In genomic region chr3:104758406-104758805, GRCm38 (mm10) we compare ENCODE assay signal across 8 mouse cellular contexts. TPM values are rescaled to one million over a fixed set of nuclear protein-coding genes. Genes with fewer than 3 reads are reported as not detected.
DNase-seq lines count a peak whose midpoint lies in the region; ATAC-seq and TF ChIP-seq lines count a peak whose summit lies in the region.

No protein-coding gene starts in this region.

- intact Hi-C loops in left cerebral cortex, adult 2 months (cut with DNase I): no loop called here

- ATAC-seq in hindbrain, embryonic 13.5 days (ENCODE audit: low FRiP score): peak; percentile 82
- peak; percentile 67 for ATAC-seq in megakaryocyte, adult 5-6 weeks (ENCODE audit: poor library complexity, severe bottlenecking)

- WGBS in hindbrain, embryonic 13.5 days: 2% methylated on average over 26 of the region's 27 CpGs

- H3K9me3 ChIP-seq in hindbrain, embryonic 13.5 days: no peaks in the 10 kb centered on the region

- DNase-seq in ZHBTc4 (ENCODE audit: low read depth, low spot score): peak; percentile 92
- peak; percentile 76 to 87 for DNase-seq in cerebellum, postnatal 25 days
- DNase-seq in frontal cortex, postnatal 36 days (ENCODE audit: low spot score in 2 of 2): peak; percentile 36 to 59
- DNase-seq in left cerebral cortex, adult 2 months (ENCODE audit: extremely low spot score in 1 of 2, low spot score in 2 of 2): peak; percentile 48 to 69
- DNase-seq in right cerebral cortex, postnatal 10 days (ENCODE audit: low spot score in 2 of 2): peak; percentile 65 to 76
- peak; percentile 45 to 83 for DNase-seq in urinary bladder, postnatal 4 days (ENCODE audit: low spot score in 2 of 2)

- H3K4me2 ChIP-seq in hindbrain, embryonic 13.5 days: peak overlapping the region; percentile 59

- no peak overlapping the region for H3K27ac ChIP-seq in hindbrain, embryonic 13.5 days
- no peak overlapping the region for H3K27ac ChIP-seq in left cerebral cortex, adult 2 months

- no peaks in the 10 kb centered on the region for H3K36me3 ChIP-seq in hindbrain, embryonic 13.5 days

- TF ChIP-seq CTCF in left cerebral cortex, adult 2 months (IDR thresholded peaks at IDR 0.05): peak; percentile 76

- peak overlapping the region; percentile 63 for H3K9ac ChIP-seq in hindbrain, embryonic 13.5 days

- H3K4me3 ChIP-seq in hindbrain, embryonic 13.5 days: peak overlapping the region; percentile 38
- peak overlapping the region; percentile 38 for H3K4me3 ChIP-seq in left cerebral cortex, adult 2 months

- H3K27me3 ChIP-seq in hindbrain, embryonic 13.5 days: peaks cover 40% of the 10 kb centered on the region

- peaks cover 8% of the 10 kb centered on the region for H3K4me1 ChIP-seq in hindbrain, embryonic 13.5 days (replicated peaks)

RNA-seq across cellular contexts. Expression of gene Ppm1j, which starts 22.4 kb away (rescaled TPM):
- 0.57 and 0.92 TPM in 2 replicates for polyA plus RNA-seq in hindbrain, embryonic 13.5 days (2015; fragmentation: Nextera tagmentation; extraction: Ambion mirVana)
- 1 to 10 TPM in 1 of 2 experiments, under 1 TPM in 1; 0.72 to 1.2 TPM for total RNA-seq in left cerebral cortex, adult 2 months (2021)
- 0.41 and 0.56 TPM in 2 replicates for total RNA-seq in megakaryocyte, adult 5-6 weeks (2015)
- total RNA-seq in megakaryocyte, adult 5-6 weeks (2017): 0.24 and 0.44 TPM in 2 replicates

RNA-seq across cellular contexts. Expression of gene Fam19a3, which starts 23.2 kb away (rescaled TPM):
- 0.04 and 0.06 TPM in 2 replicates for polyA plus RNA-seq in hindbrain, embryonic 13.5 days (2015; fragmentation: Nextera tagmentation; extraction: Ambion mirVana)
- under 1 TPM in 1 of 2 experiments, not detected in 1; 0.07 TPM for total RNA-seq in left cerebral cortex, adult 2 months (2021)
- 0.16 TPM in 1 of 2 replicates, not detected in the other for total RNA-seq in megakaryocyte, adult 5-6 weeks (2015)
- total RNA-seq in megakaryocyte, adult 5-6 weeks (2017): 0.04 TPM in 1 of 2 replicates, not detected in the other

RNA-seq across cellular contexts. Expression of gene Rhoc, which starts 29.8 kb away (rescaled TPM):
- polyA plus RNA-seq in hindbrain, embryonic 13.5 days (2015; fragmentation: Nextera tagmentation; extraction: Ambion mirVana): 55.4 and 61.7 TPM in 2 replicates
- 10 to 100 TPM; 27.9 to 29.3 TPM for total RNA-seq in left cerebral cortex, adult 2 months (2021)
- 1.4 and 2.1 TPM in 2 replicates for total RNA-seq in megakaryocyte, adult 5-6 weeks (2015)
- total RNA-seq in megakaryocyte, adult 5-6 weeks (2017): 2.9 and 3.7 TPM in 2 replicates

RNA-seq across cellular contexts. Expression of gene Mov10, which starts 60.0 kb away (rescaled TPM):
- polyA plus RNA-seq in hindbrain, embryonic 13.5 days (2015; fragmentation: Nextera tagmentation; extraction: Ambion mirVana): 10.2 and 14.5 TPM in 2 replicates
- 10 to 100 TPM; 10.5 to 10.9 TPM for total RNA-seq in left cerebral cortex, adult 2 months (2021)
- 8.3 and 8.4 TPM in 2 replicates for total RNA-seq in megakaryocyte, adult 5-6 weeks (2015)
- 3.8 TPM in 2 replicates for total RNA-seq in megakaryocyte, adult 5-6 weeks (2017)

Comparison
In these comparisons a context has a peak if more than half of its experiments do, and no peak if none do; other contexts are left out.
1. RNA of gene Rhoc, which starts 29.8 kb away (total RNA-seq): 27.9 to 29.3 TPM in left cerebral cortex, adult 2 months; 1.4 to 3.7 TPM in megakaryocyte, adult 5-6 weeks; every median in the first group is over 4 times any median in the second.
2. Peak in every context shown above with its lines, with median percentiles within 50 percentile points of each other: DNase-seq.